8 mouse cellular contexts compared by ENCODE assay signal in the genomic region with DNA sequence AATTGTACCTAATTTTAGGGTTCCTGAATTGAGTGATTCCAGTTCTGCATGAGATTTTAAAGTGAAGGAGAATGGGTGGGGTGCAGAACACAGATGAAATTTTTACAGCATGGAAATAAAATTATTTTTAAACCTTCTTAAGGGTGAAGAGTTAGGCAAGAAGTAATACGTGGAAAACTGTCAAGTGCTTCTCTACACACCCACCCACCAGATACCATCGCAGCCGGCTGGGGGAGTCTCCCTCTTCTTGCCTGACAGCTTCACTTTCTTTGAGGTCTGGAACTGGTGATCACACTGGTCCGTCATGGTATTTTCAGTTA. TPM values are rescaled to one million over a fixed set of nuclear protein-coding genes. Genes with fewer than 3 reads are reported as not detected.
A peak's percentile ranks its signal among the peaks of the same experiment; 100 is the strongest.
DNase-seq lines count a peak whose midpoint lies in the region; ATAC-seq and TF ChIP-seq lines count a peak whose summit lies in the region.

No protein-coding gene starts in this region.

- H3K9ac ChIP-seq in heart, embryonic 16.5 days (ENCODE audit: low read length): peak overlapping the region; percentile 92
- peak overlapping the region; percentile 97 for H3K9ac ChIP-seq in MEL (ENCODE audit: control insufficient read depth, low read depth, low read length, poor library complexity, severe bottlenecking)
- H3K9ac ChIP-seq in hindbrain, embryonic 11.5 days (ENCODE audit: low read depth, low read length): peak overlapping the region; percentile 80
- peak overlapping the region; percentile 82; the same call in 1 of the 2 replicates for H3K9ac ChIP-seq in midbrain, embryonic 11.5 days (ENCODE audit: low read length)

- H3K79me2 ChIP-seq in MEL (ENCODE audit: control insufficient read depth, insufficient read depth, low read length, poor library complexity): peaks cover 4% of the 10 kb centered on the region; the same call in 1 of the 2 replicates

- H3K9me3 ChIP-seq in heart, embryonic 16.5 days (replicated peaks; ENCODE audit: control insufficient read depth, low read length): no peaks in the 10 kb centered on the region
- no peaks in the 10 kb centered on the region for H3K9me3 ChIP-seq in MEL (replicated peaks; ENCODE audit: insufficient read depth, low read length)
- H3K9me3 ChIP-seq in hindbrain, embryonic 11.5 days (ENCODE audit: control insufficient read depth, low read length): no peaks in the 10 kb centered on the region
- H3K9me3 ChIP-seq in midbrain, embryonic 11.5 days (ENCODE audit: control insufficient read depth, low read length): no peaks in the 10 kb centered on the region

- no peak for TF ChIP-seq EP300 in MEL (IDR thresholded peaks at IDR 0.05; ENCODE audit: low read depth in 1 of 2, low read length in 2 of 2)

- DNase-seq in heart, postnatal 14 days: no peak
- DNase-seq in MEL (ENCODE audit: low read depth, low spot score): no peak
- DNase-seq in hindbrain, embryonic 11.5 days (ENCODE audit: low spot score): no peak
- DNase-seq in midbrain, embryonic 11.5 days (ENCODE audit: low spot score, missing footprints): no peak
- no peak for DNase-seq in embryo, embryonic 11 days
- DNase-seq in thymus, postnatal 0 days (ENCODE audit: low spot score): no peak

- H3K4me3 ChIP-seq in heart, embryonic 16.5 days (ENCODE audit: low read length): peak overlapping the region; percentile 81
- peak overlapping the region; percentile 92 to 95 for H3K4me3 ChIP-seq in MEL (ENCODE audit: control insufficient read depth in 1 of 2, insufficient read depth in 1 of 2, low read depth in 2 of 2, low read length in 2 of 2)
- H3K4me3 ChIP-seq in hindbrain, embryonic 11.5 days (ENCODE audit: low read depth, low read length): peak overlapping the region; percentile 59
- H3K4me3 ChIP-seq in midbrain, embryonic 11.5 days (ENCODE audit: low read depth, low read length): peak overlapping the region; percentile 54

- intact Hi-C loops in heart, postnatal 14 days (cut with DNase I): loop anchor here (5.0 to 10.0 kb wide), 4 partner anchors 95 to 988 kb away; a partner anchor contains a TSS

- no peak for TF ChIP-seq CTCF in MEL (IDR thresholded peaks at IDR 0.05 in 2 of 3, conservative IDR thresholded peaks at IDR 0.05 in 1 of 3; ENCODE audit: control insufficient read depth in 1 of 3, insufficient read depth in 1 of 3, low read depth in 2 of 3, low read length in 3 of 3, poor library complexity in 1 of 3, severe bottlenecking in 1 of 3)

- peak overlapping the region; percentile 100 for H3K27ac ChIP-seq in heart, embryonic 16.5 days (ENCODE audit: low read length)
- H3K27ac ChIP-seq in MEL (ENCODE audit: control insufficient read depth, low read depth, low read length): peak overlapping the region; percentile 94
- peak overlapping the region; percentile 96 for H3K27ac ChIP-seq in hindbrain, embryonic 11.5 days (ENCODE audit: low read depth, low read length)
- H3K27ac ChIP-seq in midbrain, embryonic 11.5 days (ENCODE audit: low read depth, low read length): peak overlapping the region; percentile 93

- ATAC-seq in heart, embryonic 16.5 days (replicated peaks; ENCODE audit: extremely low read depth, insufficient read depth, low FRiP score): no peak
- no peak for ATAC-seq in hindbrain, embryonic 11.5 days (ENCODE audit: low FRiP score)
- no peak for ATAC-seq in midbrain, embryonic 11.5 days (ENCODE audit: low FRiP score)
- no peak for ATAC-seq in monocyte, adult 5-6 weeks (replicated peaks; ENCODE audit: insufficient number of reproducible peaks, low FRiP score, low TSS enrichment, poor library complexity, severe bottlenecking)

- H3K36me3 ChIP-seq in heart, embryonic 16.5 days (ENCODE audit: control insufficient read depth, insufficient read depth): no peaks in the 10 kb centered on the region
- H3K36me3 ChIP-seq in MEL (ENCODE audit: control insufficient read depth in 1 of 2, insufficient read depth in 2 of 2, low read length in 2 of 2): peaks cover 0 to 8% of the 10 kb centered on the region in 2 experiments; a peak in 1 of 4 replicates
- H3K36me3 ChIP-seq in hindbrain, embryonic 11.5 days (ENCODE audit: control insufficient read depth, insufficient read depth, low read length): no peaks in the 10 kb centered on the region
- no peaks in the 10 kb centered on the region for H3K36me3 ChIP-seq in midbrain, embryonic 11.5 days (ENCODE audit: control insufficient read depth, insufficient read depth, low read length)

- 0% methylated on average over 4 of the region's 4 CpGs for WGBS in heart, embryonic 16.5 days
- 0% methylated on average over 4 of the region's 4 CpGs for WGBS in hindbrain, embryonic 11.5 days
- 0% methylated on average over 4 of the region's 4 CpGs for WGBS in midbrain, embryonic 11.5 days

- no peak for TF ChIP-seq POLR2A in MEL (IDR thresholded peaks at IDR 0.05; ENCODE audit: control insufficient read depth in 1 of 2, insufficient read depth in 1 of 2, low read depth in 1 of 2, low read length in 2 of 2, poor library complexity in 1 of 2)

- peak overlapping the region; percentile 72 for H3K4me2 ChIP-seq in heart, embryonic 16.5 days (ENCODE audit: low read depth, low read length)
- H3K4me2 ChIP-seq in hindbrain, embryonic 11.5 days (replicated peaks; ENCODE audit: low read depth, low read length): peak overlapping the region; percentile 98
- H3K4me2 ChIP-seq in midbrain, embryonic 11.5 days: peak overlapping the region; percentile 85

- H3K27me3 ChIP-seq in heart, embryonic 16.5 days (ENCODE audit: control insufficient read depth, insufficient read depth, low read length): no peaks in the 10 kb centered on the region; the same call in 1 of the 2 replicates
- no peaks in the 10 kb centered on the region for H3K27me3 ChIP-seq in MEL (ENCODE audit: control insufficient read depth in 1 of 2, insufficient read depth in 2 of 2, low read length in 2 of 2)
- peaks cover 11% of the 10 kb centered on the region for H3K27me3 ChIP-seq in hindbrain, embryonic 11.5 days (ENCODE audit: control insufficient read depth, insufficient read depth, low read length)
- H3K27me3 ChIP-seq in midbrain, embryonic 11.5 days (ENCODE audit: control insufficient read depth, insufficient read depth, low read length): no peaks in the 10 kb centered on the region; the same call in 1 of the 2 replicates

- H3K4me1 ChIP-seq in heart, embryonic 16.5 days (ENCODE audit: control insufficient read depth, insufficient read depth, low read length): peaks cover 25% of the 10 kb centered on the region
- peaks cover 0 to 7% of the 10 kb centered on the region in 2 experiments; a peak in 1 of 4 replicates for H3K4me1 ChIP-seq in MEL (ENCODE audit: control insufficient read depth in 1 of 2, insufficient read depth in 2 of 2, low read length in 2 of 2)
- H3K4me1 ChIP-seq in hindbrain, embryonic 11.5 days (replicated peaks; ENCODE audit: control insufficient read depth, insufficient read depth, low read length): peaks cover 9% of the 10 kb centered on the region
- peaks cover 21% of the 10 kb centered on the region for H3K4me1 ChIP-seq in midbrain, embryonic 11.5 days (ENCODE audit: control insufficient read depth, insufficient read depth, low read length)

- no peak for TF ChIP-seq RAD21 in MEL (IDR thresholded peaks at IDR 0.05; ENCODE audit: low read depth, low read length)

TF ChIP-seq in MEL, 35 proteins besides CTCF, POLR2A, EP300 and RAD21:
- TF ChIP-seq ZMIZ1 (IDR thresholded peaks at IDR 0.05; ENCODE audit: low read depth, low read length) (no peak), SMC3 (IDR thresholded peaks at IDR 0.05; ENCODE audit: low read depth, low read length) (no peak), TAL1 (IDR thresholded peaks at IDR 0.05; ENCODE audit: low read length) (no peak), SIN3A (IDR thresholded peaks at IDR 0.05; ENCODE audit: low read length) (peak; percentile 80; the same call in 1 of the 2 replicates), MXI1 (IDR thresholded peaks at IDR 0.05; ENCODE audit: low read depth, low read length) (peak; percentile 73), GABPA (IDR thresholded peaks at IDR 0.05; ENCODE audit: low read depth, low read length) (no peak)

RNA-seq across cellular contexts. Expression of a gene that starts 2.5 kb away (rescaled TPM):
- polyA plus RNA-seq in heart, embryonic 16.5 days (2015; fragmentation: Nextera tagmentation; extraction: Ambion mirVana): 0.13 and 0.24 TPM in 2 replicates
- 10 to 100 TPM in 1 of 2 experiments, 1 to 10 TPM in 1; 4.0 to 12.0 TPM for total RNA-seq in heart, postnatal 14 days (2021)
- 0.03 TPM in 1 of 2 replicates, not detected in the other for total RNA-seq in MEL (2012; rRNA removed)
- polyA plus RNA-seq in MEL (2012; ENCODE audit: insufficient read depth in 1 of 2, insufficient read length in 2 of 2, low read depth in 1 of 2, low replicate concordance in 2 of 2, missing spikeins in 1 of 2): under 1 TPM in 1 of 2 experiments, not detected in 1; 0.17 TPM
- 1.2 and 1.7 TPM in 2 replicates for polyA plus RNA-seq in hindbrain, embryonic 11.5 days (2014; fragmentation: Nextera tagmentation; extraction: Ambion mirVana)
- polyA plus RNA-seq in midbrain, embryonic 11.5 days (2014; fragmentation: Nextera tagmentation; extraction: Ambion mirVana): 0.68 and 0.77 TPM in 2 replicates
- total RNA-seq in monocyte, adult 5-6 weeks (2017): 4.5 to 20.4 TPM (median 5.1 TPM) in 3 replicates
- 1.7 and 2.4 TPM in 2 replicates for polyA plus RNA-seq in thymus, postnatal 0 days (2015; fragmentation: Nextera tagmentation; extraction: Ambion mirVana)
